Mouse (Mus musculus): Measurements from ENCODE around the gene Stxbp4. TPM values are rescaled to one million over a fixed set of nuclear protein-coding genes. Genes with fewer than 3 reads are reported as not detected.

The Stxbp4 gene
- polyA plus RNA-seq, 1 experiment from 2014 or later = 37.4 TPM

DNA sequence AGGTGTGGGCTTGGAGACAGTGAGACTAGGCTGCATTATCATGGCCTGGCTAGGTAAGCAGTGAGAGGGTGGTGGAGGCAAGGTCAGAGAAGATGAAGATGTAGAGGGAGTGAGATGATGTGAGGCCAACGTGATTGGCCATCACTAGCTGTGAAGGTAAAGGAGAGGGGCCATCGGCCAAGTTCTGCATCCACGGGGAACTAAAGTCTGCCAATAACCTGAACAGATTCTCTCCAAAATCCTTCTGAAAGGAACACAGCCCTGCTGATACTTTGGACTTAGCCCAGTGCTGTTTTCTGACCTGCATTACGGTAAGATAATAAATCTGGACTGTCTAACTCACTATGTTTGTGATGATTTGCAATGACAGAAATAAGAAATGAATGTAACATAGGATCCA is 167.6 kb downstream of the Stxbp4 start:
- Histone ChIP-seq H3K9me3 (replicated peaks) (no peaks in the 10 kb centered on the region), H3K36me3 (no peaks in the 10 kb centered on the region), H3K4me3 (no peak overlapping the region), H3K4me1 (no peaks in the 10 kb centered on the region), H3K27me3 (ENCODE audit: low read depth, poor library complexity, severe bottlenecking) (no peaks in the 10 kb centered on the region), H3K27ac (no peak overlapping the region)
- DNase-seq (ENCODE audit: low spot score) = no peak
- WGBS = 93% methylated on average over 4 of the region's 4 CpGs

DNA sequence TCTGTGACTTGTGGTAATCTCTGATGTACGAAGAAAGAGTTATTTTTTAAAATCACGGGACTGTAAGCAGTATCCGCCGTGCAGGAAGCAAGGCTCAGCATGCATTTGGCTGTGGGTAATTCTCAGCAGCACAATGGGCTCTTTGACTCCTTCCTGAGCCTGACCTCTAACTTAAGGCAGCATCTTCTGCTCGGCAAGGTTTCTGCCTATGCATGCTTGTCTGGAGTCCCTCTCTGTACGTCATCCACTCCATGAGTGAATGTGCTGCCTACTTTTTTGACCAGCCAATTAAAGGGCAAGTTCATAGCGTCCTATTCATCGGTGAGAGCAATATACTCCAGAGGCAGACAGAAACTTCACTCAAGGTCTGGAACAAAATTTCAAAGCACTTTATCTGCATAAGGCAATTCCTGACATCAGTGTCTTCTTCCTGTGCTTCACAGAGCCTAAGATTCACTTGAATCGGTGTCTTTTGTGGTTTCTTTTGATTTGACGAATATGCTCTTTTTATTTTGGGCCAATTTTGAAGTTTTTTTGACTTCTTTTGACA is 173.8 kb downstream of the Stxbp4 start:
- no peak overlapping the region for H3K4me3 ChIP-seq
- 82% methylated on average over 10 of the region's 10 CpGs for WGBS
- no peak for DNase-seq (ENCODE audit: low spot score)
- no peaks in the 10 kb centered on the region for H3K9me3 ChIP-seq (replicated peaks)
- no peaks in the 10 kb centered on the region for H3K36me3 ChIP-seq
- no peak overlapping the region for H3K27ac ChIP-seq
- no peaks in the 10 kb centered on the region for H3K4me1 ChIP-seq
- H3K27me3 ChIP-seq (ENCODE audit: low read depth, poor library complexity, severe bottlenecking) = no peaks in the 10 kb centered on the region

DNA sequence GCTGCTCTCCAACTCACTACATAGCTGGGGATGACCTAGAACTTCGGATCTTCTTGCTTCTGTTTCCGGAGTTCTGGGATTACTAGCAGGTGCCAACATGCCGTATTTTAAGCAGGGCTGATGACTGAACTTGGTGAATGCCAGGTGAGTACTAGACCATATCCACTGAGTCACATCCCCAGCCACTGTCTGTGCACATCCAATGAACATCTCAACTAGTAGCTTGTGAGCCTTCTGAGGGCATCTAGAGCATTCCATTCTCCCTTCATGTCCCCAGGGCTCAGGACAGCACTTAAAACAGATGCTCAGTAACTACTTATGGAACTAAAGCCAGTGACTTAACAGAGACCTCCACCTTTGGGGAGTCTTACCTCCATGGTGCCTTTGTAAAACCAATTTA is 177.4 kb downstream of the Stxbp4 start:
- Histone ChIP-seq H3K36me3 (no peaks in the 10 kb centered on the region), H3K9me3 (replicated peaks) (no peaks in the 10 kb centered on the region), H3K4me1 (no peaks in the 10 kb centered on the region), H3K27me3 (ENCODE audit: low read depth, poor library complexity, severe bottlenecking) (no peaks in the 10 kb centered on the region), H3K4me3 (no peak overlapping the region), H3K27ac (no peak overlapping the region)
- 90% methylated on average over 3 of the region's 3 CpGs for WGBS
- DNase-seq (ENCODE audit: low spot score) = no peak

DNA sequence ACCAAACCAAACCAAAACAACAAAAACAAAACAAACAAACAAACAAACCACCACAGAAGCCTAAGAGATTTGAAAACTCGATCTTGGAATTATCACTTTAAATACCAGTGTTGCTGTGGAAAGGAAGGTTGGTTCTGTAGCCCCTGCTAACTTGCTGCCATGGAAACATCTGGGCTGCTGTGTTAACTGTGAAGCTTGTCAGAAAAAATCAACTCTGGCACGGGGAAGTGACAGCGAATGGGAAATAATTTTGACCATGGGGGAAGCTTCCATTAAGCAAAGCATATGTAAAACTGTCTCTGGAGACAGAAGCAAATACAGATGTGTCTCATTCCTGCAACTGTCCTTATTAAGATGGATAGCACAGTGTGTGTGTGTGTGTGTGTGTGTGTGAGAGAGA is 185.8 kb downstream of the Stxbp4 start:
- Histone ChIP-seq H3K36me3 (no peaks in the 10 kb centered on the region), H3K4me1 (0 out of 2 replicates have a peak, but pooled peaks cover 3% of the 10 kb centered on the region), H3K27me3 (ENCODE audit: low read depth, poor library complexity, severe bottlenecking) (no peaks in the 10 kb centered on the region), H3K4me3 (no peak overlapping the region), H3K9me3 (replicated peaks) (no peaks in the 10 kb centered on the region), H3K27ac (no peak overlapping the region)
- WGBS = 78% methylated on average over 3 of the region's 3 CpGs
- DNase-seq (ENCODE audit: low spot score) = no peak

DNA sequence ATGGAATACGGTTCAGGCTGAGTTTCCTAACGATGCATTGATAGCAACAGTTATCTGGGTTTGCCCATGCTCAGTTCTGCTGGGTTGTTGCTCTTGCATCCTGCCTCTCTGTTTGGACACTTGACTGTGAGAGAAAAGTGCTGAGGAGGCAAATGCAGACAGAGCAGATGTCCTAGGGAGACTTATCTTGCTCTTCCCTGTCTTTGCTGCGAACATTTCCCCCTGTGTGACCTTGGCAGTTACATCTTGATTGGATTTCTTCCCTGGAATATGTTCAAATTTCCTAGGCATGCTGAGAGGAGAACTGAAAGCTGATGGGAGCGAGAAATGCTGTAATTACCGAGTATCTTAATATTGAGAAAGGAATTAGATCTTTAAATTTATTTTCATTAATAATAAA is 186.4 kb downstream of the Stxbp4 start:
- Histone ChIP-seq H3K36me3 (no peaks in the 10 kb centered on the region), H3K4me1 (0 out of 2 replicates have a peak, but pooled peaks cover 3% of the 10 kb centered on the region), H3K4me3 (no peak overlapping the region), H3K27me3 (ENCODE audit: low read depth, poor library complexity, severe bottlenecking) (no peaks in the 10 kb centered on the region), H3K27ac (no peak overlapping the region), H3K9me3 (replicated peaks) (no peaks in the 10 kb centered on the region)
- DNase-seq (ENCODE audit: low spot score) = no peak
- 87% methylated on average over 5 of the region's 5 CpGs for WGBS

DNA sequence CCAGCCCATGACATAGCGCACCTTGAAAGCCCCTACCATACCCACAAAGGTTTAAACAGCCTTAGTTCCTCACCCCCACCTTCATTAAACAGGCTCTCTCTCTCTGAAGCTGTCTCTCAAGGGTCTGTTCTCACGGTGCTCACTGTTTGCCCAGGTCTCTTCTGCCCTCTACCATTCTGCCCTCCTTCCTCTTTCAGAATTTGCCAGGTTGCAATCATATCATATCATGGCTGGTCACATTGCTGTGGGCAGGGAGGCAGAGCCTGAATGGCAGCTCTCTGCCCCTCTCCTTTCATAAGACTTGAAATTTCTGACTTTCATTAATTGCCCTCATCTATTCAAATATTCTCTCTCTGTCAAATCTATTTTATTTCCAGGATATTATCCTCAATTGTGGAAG is 195.4 kb downstream of the Stxbp4 start:
- no peak overlapping the region for H3K4me3 ChIP-seq
- WGBS = 88% methylated on average over 2 of the region's 2 CpGs
- no peaks in the 10 kb centered on the region for H3K27me3 ChIP-seq (ENCODE audit: low read depth, poor library complexity, severe bottlenecking)
- H3K4me1 ChIP-seq = no peaks in the 10 kb centered on the region
- DNase-seq (ENCODE audit: low spot score) = no peak
- no peak overlapping the region for H3K27ac ChIP-seq
- no peaks in the 10 kb centered on the region for H3K36me3 ChIP-seq
- H3K9me3 ChIP-seq (replicated peaks) = no peaks in the 10 kb centered on the region

DNA sequence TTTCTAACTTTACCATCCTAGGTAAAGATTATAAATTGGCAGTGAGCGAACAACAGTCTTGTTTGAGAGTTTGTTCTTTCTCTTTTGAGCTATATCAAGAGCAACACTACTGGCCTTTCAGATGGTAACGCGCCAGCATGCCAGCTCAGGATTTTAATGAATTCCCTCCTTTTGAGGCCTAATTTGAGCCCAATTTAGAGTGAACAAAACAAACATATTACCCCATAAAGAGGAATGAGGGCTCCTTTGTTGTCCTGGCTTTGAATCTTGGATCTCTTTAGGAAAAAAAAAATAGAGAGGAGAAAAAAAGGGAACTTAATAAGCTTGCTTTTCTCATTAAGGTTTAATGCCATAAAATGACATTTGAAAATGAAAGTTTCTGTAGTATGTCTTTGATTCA is 197.0 kb downstream of the Stxbp4 start:
- no peaks in the 10 kb centered on the region for H3K36me3 ChIP-seq
- H3K27ac ChIP-seq = no peak overlapping the region
- 87% methylated on average over 3 of the region's 3 CpGs for WGBS
- no peak overlapping the region for H3K4me3 ChIP-seq
- no peaks in the 10 kb centered on the region for H3K4me1 ChIP-seq
- H3K9me3 ChIP-seq (replicated peaks) = no peaks in the 10 kb centered on the region
- no peak for DNase-seq (ENCODE audit: low spot score)
- H3K27me3 ChIP-seq (ENCODE audit: low read depth, poor library complexity, severe bottlenecking) = no peaks in the 10 kb centered on the region

DNA sequence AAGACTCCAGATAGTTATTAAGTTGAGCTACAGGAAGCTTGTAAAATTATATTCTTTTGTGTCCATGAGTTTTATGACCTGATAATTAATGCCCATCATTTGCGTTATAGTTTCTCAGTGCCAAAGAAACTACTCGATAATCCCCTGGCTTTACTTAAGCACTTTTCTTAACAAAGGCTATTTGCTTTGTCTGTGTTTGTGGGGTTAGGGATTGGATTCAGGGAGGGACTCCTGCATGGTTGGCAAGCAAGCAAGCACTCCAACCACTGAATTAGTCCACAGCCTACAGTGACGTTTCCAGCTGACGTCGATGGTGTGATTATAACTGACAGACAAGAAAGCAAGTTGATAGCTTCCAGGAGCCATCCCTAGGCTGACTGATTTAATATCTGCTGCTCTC is 199.1 kb downstream of the Stxbp4 start:
- WGBS = 79% methylated on average over 5 of the region's 5 CpGs
- no peak overlapping the region for H3K27ac ChIP-seq
- no peak for DNase-seq (ENCODE audit: low spot score)
- no peaks in the 10 kb centered on the region for H3K27me3 ChIP-seq (ENCODE audit: low read depth, poor library complexity, severe bottlenecking)
- no peaks in the 10 kb centered on the region for H3K36me3 ChIP-seq
- no peaks in the 10 kb centered on the region for H3K9me3 ChIP-seq (replicated peaks)
- H3K4me1 ChIP-seq = no peaks in the 10 kb centered on the region
- no peak overlapping the region for H3K4me3 ChIP-seq

Other genes starting within 250 kb of the Stxbp4 start
- 0.21 and 0.29 TPM in 2 replicates for gene Hlf, start 247.2 kb downstream of the Stxbp4 start, polyA plus RNA-seq (2016; fragmentation: Nextera tagmentation; extraction: Ambion mirVana)
- 33.3 and 41.7 TPM in 2 replicates for gene Cox11, start 89 bp upstream of the Stxbp4 start, polyA plus RNA-seq (2016; fragmentation: Nextera tagmentation; extraction: Ambion mirVana)
- 11.1 and 12.4 TPM in 2 replicates for gene Tom1l1, start 50.3 kb upstream of the Stxbp4 start, polyA plus RNA-seq (2016; fragmentation: Nextera tagmentation; extraction: Ambion mirVana)